Mouse (Mus musculus): ENCODE measurements around the gene Cct8.
"Not testable (repeated sequence)": the region's sequence is repeated elsewhere in the genome, so short reads cannot be mapped to it uniquely, and the experiment has no call there.

Gene Cct8

DNA sequence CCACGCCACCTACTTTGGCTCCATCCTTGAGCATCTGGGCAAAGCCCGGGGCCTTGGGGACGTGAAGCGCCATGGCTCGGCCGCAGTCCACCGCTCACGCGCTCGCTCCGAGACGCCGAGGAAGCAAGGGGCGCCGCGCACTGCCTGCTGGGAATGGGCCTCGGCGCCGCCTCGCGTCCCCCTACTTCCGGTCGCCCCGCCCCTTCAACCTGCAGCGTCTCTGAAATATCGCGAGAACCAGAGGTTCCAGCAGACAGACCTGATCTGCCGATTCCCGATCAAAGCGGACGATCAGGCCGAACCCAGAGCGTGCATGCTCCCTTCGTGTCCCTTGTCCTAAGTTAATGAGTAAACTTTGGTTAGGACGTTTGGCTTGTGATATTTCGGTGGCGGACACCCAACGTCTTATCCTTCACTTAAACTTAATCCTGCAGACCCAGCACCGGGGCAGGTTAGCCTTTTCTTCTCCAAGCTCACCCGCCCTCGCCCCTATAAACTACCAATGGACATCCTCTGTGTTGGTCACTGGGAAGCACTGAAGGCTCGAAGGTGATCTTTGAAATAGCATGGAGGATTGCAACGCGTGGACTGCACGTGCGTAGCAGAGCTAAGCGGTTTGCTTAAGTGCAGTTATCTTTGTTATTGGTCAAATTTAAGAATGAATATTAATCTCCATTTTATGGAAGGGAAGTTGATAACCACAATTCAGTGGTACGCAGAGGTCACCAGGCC lies at the start of gene Cct8:
TSS of gene Cct8 (minus strand) at position 158 of the 732 bp plus-strand sequence.
- DNase-seq (ENCODE audit: low spot score) = peak; percentile 90

DNA sequence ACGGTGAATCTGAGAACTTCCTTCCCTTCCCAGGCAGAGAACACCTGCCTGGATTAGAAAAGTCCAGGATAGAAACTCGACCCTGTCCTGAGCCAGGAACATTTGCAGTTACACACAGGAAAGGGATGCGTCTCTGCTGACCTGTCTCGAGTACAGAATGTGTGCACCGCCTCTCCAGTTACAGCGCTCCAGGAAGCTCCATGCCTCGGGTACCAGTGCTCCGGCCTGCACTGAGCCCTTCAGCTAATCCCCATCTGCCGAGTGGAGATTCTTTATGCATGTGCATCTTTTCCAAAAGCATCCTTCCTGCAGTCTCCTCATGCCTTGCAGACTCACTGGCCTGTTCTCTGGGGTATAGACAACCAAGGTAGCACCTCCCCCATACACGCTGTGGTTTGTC lies 33.1 kb upstream of the Cct8 start:
- no peak for DNase-seq (ENCODE audit: low spot score)

GRCm38 (mm10) chr16:87527553-87528249 lies 32.0 kb upstream of the Cct8 start:
- no peak for DNase-seq (ENCODE audit: low spot score)

- no peak for DNase-seq (ENCODE audit: low spot score)
Observed at GRCm38 (mm10) chr16:87524228-87524627, 28.6 kb upstream of the Cct8 start.

DNA sequence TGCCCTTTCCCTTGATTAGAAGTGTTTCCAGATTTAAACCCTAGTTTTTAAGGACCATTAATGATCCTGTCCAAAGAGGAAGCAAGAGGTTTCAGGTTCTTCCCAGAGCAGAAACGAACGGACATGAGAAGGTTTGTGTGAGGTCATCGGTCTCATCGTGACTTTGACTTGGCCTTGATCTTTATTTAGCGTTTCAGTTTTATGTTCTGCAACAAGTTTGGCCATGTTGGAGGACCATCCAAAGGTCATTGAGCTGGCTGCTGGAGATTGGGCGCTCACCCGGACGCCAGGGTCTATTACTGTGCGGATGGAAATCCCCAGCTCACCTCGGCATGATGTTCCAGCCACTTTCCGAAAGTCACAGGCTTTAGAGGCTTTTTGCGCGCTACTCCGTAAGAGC lies 16.7 kb upstream of the Cct8 start:
- no peak for DNase-seq (ENCODE audit: low spot score)

DNA sequence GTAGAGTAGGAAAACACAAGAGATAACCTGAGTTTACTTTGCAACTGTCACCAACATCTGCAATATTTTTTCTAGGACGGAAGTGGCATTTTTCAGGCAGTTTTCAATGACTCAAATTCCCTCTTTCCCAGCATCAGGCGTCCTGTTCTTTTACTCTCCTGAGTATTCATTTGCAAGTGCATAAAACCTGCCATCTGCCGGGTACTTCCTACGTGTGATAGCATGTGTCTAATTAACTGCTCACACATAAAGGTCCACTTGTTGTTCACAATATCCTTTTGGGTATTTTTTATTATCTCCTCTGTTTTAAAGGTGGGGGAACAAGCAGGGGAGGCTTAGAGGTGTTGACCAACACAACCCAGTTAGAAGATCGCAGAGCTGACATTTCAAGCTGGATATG lies 16.0 kb upstream of the Cct8 start:
- no peak for DNase-seq (ENCODE audit: low spot score)

- no peak for DNase-seq (ENCODE audit: low spot score)
Observed at GRCm38 (mm10) chr16:87501304-87502078, 5.8 kb upstream of the Cct8 start.

GRCm38 (mm10) chr16:87499556-87499955 lies 3.9 kb upstream of the Cct8 start:
- no peak for DNase-seq (ENCODE audit: low spot score)

DNA sequence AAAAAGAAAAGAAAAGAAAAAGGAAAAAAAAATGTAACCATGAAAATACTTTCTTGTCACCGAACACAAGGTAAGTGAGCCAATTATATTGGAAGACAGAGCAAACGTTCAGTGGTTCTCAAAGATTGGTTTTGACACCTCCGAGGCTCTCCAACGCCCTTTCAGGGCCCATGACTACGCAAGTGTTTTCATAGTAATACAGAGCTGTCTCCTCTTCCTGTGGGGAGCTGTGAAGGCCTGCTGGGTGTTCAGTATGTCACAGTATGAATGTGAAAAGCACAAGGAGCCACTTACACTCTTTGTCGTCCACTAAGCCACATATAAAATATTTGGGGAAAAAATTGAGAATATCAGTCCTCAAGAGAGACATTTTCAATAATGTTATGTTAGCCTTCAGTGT lies 1.5 kb upstream of the Cct8 start:
- no peak for DNase-seq (ENCODE audit: low spot score)

GRCm38 (mm10) chr16:87496728-87497127 lies 1.1 kb upstream of the Cct8 start:
- no peak for DNase-seq (ENCODE audit: low spot score)

GRCm38 (mm10) chr16:87494955-87495655 lies 568 bp downstream of the Cct8 start:
- DNase-seq (ENCODE audit: low spot score) = no peak

- DNase-seq (ENCODE audit: low spot score) = not testable (repeated sequence)
Observed at GRCm38 (mm10) chr16:87492191-87492792, 3.4 kb downstream of the Cct8 start.

- no peak for DNase-seq (ENCODE audit: low spot score)
Observed at GRCm38 (mm10) chr16:87488605-87489004, 7.1 kb downstream of the Cct8 start.

DNA sequence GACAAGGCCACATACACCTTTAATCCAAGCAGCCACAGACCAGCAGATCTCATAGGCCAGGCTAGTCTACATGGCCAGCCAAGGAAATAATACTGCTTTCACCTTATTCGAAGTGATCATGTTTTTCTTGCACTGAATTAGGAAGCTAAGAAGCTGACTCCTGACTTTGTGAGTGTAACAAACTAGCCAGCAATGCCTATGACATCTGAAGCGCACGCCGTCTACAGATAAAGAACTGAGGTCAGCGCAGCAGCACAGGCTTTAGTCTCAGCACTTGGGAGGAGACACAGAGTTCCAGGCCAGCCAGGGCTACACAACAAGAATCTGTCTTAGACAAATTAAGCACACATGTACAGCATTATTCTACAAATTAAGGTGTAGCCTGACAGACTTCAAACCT lies 8.9 kb downstream of the Cct8 start:
- DNase-seq (ENCODE audit: low spot score) = no peak

- DNase-seq (ENCODE audit: low spot score) = no peak
Observed at GRCm38 (mm10) chr16:87484367-87484766, 11.3 kb downstream of the Cct8 start.

DNA sequence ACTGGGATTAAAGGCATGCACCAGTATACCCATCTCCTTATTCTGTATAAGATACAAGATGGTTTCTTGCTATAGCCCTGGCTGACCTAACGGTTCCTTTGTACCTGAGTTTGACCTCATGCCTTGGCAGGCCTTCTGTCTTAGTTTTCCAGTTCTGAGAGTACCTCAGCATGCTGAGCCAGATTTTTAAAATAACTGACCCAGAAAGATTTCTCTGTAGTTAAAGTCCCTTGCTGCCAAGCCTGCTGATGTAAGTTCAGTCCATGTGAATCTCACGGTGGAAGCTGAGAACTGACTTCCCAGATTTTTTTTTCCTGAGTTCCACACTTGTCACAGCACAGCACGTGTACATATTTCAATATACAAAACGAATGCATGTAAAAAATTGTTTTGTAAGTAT lies 25.1 kb downstream of the Cct8 start:
- DNase-seq (ENCODE audit: low spot score) = no peak

DNA sequence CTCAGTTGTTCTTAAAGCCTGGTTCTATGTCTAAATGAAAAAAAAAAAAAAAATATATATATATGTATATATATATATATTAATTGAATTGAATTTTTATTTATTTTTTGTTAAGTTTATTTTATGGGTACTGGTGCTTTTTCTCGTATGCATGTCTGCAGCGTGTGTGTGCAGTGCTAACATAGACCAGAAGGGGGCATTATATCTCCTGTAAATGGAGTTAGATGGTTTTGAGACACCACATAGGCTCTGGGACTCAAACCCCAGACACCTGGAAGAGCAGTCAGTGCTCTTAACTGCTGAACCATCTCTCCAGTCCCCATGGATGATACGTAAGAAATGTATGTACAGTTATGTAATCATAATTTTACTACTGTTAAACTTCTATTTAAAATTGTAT lies 36.9 kb downstream of the Cct8 start:
- no peak for DNase-seq (ENCODE audit: low spot score)

DNA sequence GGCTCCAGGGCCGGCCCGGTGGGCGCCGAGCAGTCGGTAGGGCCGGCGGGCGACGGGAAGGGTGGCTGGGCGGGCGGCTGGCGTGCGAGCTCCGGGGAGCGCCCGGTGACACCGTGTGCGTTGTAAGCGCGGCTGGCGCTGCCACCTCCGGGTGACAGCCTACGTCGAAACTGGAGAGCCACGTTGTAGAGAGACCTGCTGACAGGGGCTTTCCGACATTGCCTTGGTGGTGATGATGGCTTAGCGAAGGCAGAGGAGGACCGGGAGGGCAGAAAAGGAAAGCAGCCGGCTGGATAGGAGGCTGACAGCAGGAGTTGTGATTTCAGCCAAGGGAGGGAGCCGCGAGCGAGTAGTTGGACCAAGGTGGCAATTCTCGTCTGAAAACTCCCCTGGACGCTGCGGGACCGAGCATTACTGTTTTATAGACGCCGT lies 40.5 kb downstream of the Cct8 start:
- DNase-seq (ENCODE audit: low spot score) = no peak

- peak; percentile 94 for DNase-seq (ENCODE audit: low spot score)
Observed at GRCm38 (mm10) chr16:87454419-87455179, 41.1 kb downstream of the Cct8 start, which contains the start of gene Usp16. Gene Usp16, plus strand, starts transcription at chr16:87454703.

- no peak for DNase-seq (ENCODE audit: low spot score)
Observed at GRCm38 (mm10) chr16:87453226-87453625, 42.4 kb downstream of the Cct8 start.

- DNase-seq (ENCODE audit: low spot score) = no peak
Observed at GRCm38 (mm10) chr16:87445528-87445927, 50.1 kb downstream of the Cct8 start.

All from ovary, postnatal 14 days (tissue).